Mouse (Mus musculus): ENCODE measurements around the gene Cav2.

Gene Cav2

GRCm38 (mm10) chr6:17309260-17309659 lies 28.3 kb downstream of the Cav2 start:
- ATAC-seq (ENCODE audit: low TSS enrichment) = peak; percentile 36; the same call in 1 of the 2 replicates

- ATAC-seq (ENCODE audit: low TSS enrichment) = no peak
Observed at GRCm38 (mm10) chr6:17314241-17314640, 33.3 kb downstream of the Cav2 start.

- no peak for ATAC-seq (ENCODE audit: low TSS enrichment)
Observed at GRCm38 (mm10) chr6:17314659-17315616, 34.0 kb downstream of the Cav2 start.

GRCm38 (mm10) chr6:17316294-17317166 lies 35.5 kb downstream of the Cav2 start:
- ATAC-seq (ENCODE audit: low TSS enrichment) = peak; percentile 85

- peak; percentile 60 for ATAC-seq (ENCODE audit: low TSS enrichment)
Observed at GRCm38 (mm10) chr6:17317167-17317524, 36.2 kb downstream of the Cav2 start.

GRCm38 (mm10) chr6:17317944-17318343 lies 37.0 kb downstream of the Cav2 start:
- ATAC-seq (ENCODE audit: low TSS enrichment) = no peak

- no peak for ATAC-seq (ENCODE audit: low TSS enrichment)
Observed at GRCm38 (mm10) chr6:17321976-17322375, 41.0 kb downstream of the Cav2 start.

- no peak for ATAC-seq (ENCODE audit: low TSS enrichment)
Observed at GRCm38 (mm10) chr6:17327216-17327615, 46.2 kb downstream of the Cav2 start.

GRCm38 (mm10) chr6:17329801-17330200 lies 48.8 kb downstream of the Cav2 start:
- no peak for ATAC-seq (ENCODE audit: low TSS enrichment)

- ATAC-seq (ENCODE audit: low TSS enrichment) = peak; percentile 88
Observed at GRCm38 (mm10) chr6:17337724-17338123, 56.7 kb downstream of the Cav2 start.

All from frontal cortex, adult (tissue).